In the genomic region with DNA sequence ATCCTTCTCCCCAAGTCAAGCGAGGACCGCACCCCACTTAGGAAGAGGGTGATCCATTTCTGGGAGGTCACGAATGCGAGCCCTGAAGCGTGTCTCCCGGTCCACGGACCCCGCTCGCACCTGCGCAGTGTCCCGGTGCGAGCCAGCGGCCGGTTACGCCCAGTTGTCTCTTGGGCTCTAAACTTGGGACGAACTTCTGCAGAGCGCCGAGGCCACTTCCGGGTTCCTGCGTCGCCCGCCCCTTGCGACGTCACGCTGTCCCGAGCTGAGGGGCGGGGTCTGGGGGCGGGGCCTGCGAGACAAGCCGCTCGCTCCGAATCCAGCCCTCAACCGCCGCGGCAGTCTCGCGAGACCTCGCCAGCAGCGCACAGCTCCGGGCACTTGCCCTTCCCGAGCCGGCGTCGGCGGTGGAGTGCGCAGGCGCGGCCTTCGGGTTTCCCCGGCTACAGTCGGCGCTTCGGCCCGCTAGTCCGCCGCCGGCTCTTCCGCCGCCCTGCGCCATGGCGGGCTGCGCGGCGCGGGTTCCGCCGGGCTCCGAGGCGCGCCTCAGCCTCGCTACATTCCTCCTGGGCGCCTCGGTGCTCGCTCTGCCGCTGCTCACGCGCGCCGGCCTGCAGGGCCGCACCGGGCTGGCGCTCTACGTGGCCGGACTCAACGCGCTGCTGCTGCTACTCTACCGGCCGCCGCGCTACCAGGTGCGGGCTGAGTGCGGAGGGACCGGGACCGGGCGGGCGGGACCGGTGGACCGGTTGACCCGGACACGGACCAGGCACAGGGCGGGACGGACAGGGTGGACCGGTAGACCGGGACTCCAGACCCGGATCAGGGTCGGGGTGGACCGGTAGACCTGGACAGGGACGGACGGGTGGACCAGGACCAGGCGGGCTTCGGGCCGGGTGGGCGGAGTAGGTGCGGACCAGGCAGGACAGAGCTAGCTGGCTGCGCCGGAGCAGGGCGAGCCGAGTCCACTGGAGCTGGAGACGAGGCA, we compare ENCODE assay signal across 8 mouse cellular contexts. TPM values are rescaled to one million over a fixed set of nuclear protein-coding genes. Genes with fewer than 3 reads are reported as not detected.
DNase-seq lines count a peak whose midpoint lies in the region; ATAC-seq lines count a peak whose summit lies in the region.

A gene (plus strand): TSS at position 354 of the 988 bp plus-strand sequence.

- H3K9me3 ChIP-seq in hindbrain, embryonic 12.5 days (replicated peaks) = no peaks in the 10 kb centered on the region

- H3K27me3 ChIP-seq in hindbrain, embryonic 12.5 days = peaks cover 52% of the 10 kb centered on the region

- H3K4me3 ChIP-seq in hindbrain, embryonic 12.5 days = peak within 1 kb of the TSS; percentile 84

- peak within 1 kb of the TSS; percentile 83 for H3K27ac ChIP-seq in hindbrain, embryonic 12.5 days

- peaks cover 39% of the 10 kb centered on the region for H3K4me1 ChIP-seq in hindbrain, embryonic 12.5 days

- peak; percentile 99 for DNase-seq in NIH3T3 (ENCODE audit: low read depth)
- peak; percentile 100 for DNase-seq in cerebellum, postnatal 10 days
- peak; percentile 98 to 100 for DNase-seq in frontal cortex, postnatal 10 days (ENCODE audit: low spot score in 2 of 2)
- DNase-seq in layer of hippocampus, postnatal 14 days (ENCODE audit: low spot score in 2 of 2) = peak; percentile 98 to 99
- DNase-seq in lung, postnatal 14 days = peak; percentile 100
- DNase-seq in retina, adult 2 months (ENCODE audit: low read depth, low spot score) = peak; percentile 98
- peak; percentile 100 for DNase-seq in thymus, postnatal 36 days

- 1% methylated on average over 119 of the region's 119 CpGs for WGBS in hindbrain, embryonic 12.5 days

- ATAC-seq in hindbrain, embryonic 12.5 days (ENCODE audit: low FRiP score) = peak; percentile 94

- peak within 1 kb of the TSS; percentile 99 for H3K9ac ChIP-seq in hindbrain, embryonic 12.5 days

- H3K36me3 ChIP-seq in hindbrain, embryonic 12.5 days = peaks cover 22% of the 10 kb centered on the region

- H3K4me2 ChIP-seq in hindbrain, embryonic 12.5 days (replicated peaks) = peak within 1 kb of the TSS; percentile 97

RNA-seq across cellular contexts. Expression of the gene that starts here (rescaled TPM):
- polyA plus RNA-seq in hindbrain, embryonic 12.5 days (2016; fragmentation: Nextera tagmentation; extraction: Ambion mirVana) = 25.3 and 25.6 TPM in 2 replicates
- total RNA-seq in layer of hippocampus, postnatal 14 days (2021) = 10 to 100 TPM; 33.8 to 34.6 TPM

Comparison
In these comparisons a context has a peak if more than half of its experiments do, and no peak if none do; other contexts are left out.
1. Peak in every context shown above with its lines: DNase-seq, ATAC-seq, H3K4me3 ChIP-seq and H3K27ac ChIP-seq.